Mouse (Mus musculus) lung, adult 2 months (tissue): ENCODE results near the gene Prlh.

Experiments
- CTCF ChIP-seq: fragments of 200-500 bp; IDR thresholded peaks from 2 replicates; pipeline ENCODE4 v1.5.1; 2011; ENCODE audit warnings: mild to moderate bottlenecking, low read length, control low read depth; ENCODE audit not compliant: insufficient read depth
- POLR2A ChIP-seq: fragments of 200-500 bp; IDR thresholded peaks from 2 replicates; pipeline ENCODE4 v1.6.1; 2011; ENCODE audit warnings: low read depth, mild to moderate bottlenecking, control low read depth, low read length, borderline replicate concordance; ENCODE audit errors: extremely low read depth

DNA sequence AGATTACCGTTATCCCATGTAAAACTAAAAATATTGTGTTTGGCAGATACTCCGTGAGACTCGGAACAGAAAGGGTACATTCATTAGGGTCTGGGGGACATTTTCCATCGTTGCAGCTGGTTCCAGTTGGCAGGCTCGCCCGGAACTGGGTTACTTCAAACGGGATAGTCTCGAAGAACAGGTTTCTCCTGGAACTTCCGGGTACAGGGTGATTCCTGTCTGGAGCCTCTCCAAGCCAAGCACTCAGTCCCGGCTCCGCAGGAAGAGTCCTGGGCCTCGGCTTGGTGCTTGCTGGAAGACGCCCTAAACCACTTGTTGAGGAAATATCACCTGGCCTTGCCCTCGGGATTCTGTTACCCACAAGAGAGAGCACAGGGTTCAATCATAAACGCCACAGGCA is 25.6 kb upstream of the Prlh start:
- TF ChIP-seq CTCF (no peak), POLR2A (no peak)
